Mouse (Mus musculus) small intestine, adult 2 months (tissue): ENCODE data around the gene Pyroxd2.

Source experiments
- CTCF ChIP-seq: fragments of 200-500 bp; IDR thresholded peaks from 2 replicates; pipeline ENCODE4 v1.5.1; 2012; ENCODE audit warnings: low read depth, mild to moderate bottlenecking, control low read depth, inconsistent platforms, low read length, moderate library complexity, mixed read lengths; ENCODE audit not compliant: insufficient replicate concordance, insufficient read length; ENCODE audit errors: extremely low read depth
- POLR2A ChIP-seq: fragments of 200-500 bp; IDR thresholded peaks from 2 replicates; pipeline ENCODE4 v1.6.1; 2012; ENCODE audit warnings: low read depth, mild to moderate bottlenecking, control low read depth, inconsistent platforms, low read length, moderate library complexity

DNA sequence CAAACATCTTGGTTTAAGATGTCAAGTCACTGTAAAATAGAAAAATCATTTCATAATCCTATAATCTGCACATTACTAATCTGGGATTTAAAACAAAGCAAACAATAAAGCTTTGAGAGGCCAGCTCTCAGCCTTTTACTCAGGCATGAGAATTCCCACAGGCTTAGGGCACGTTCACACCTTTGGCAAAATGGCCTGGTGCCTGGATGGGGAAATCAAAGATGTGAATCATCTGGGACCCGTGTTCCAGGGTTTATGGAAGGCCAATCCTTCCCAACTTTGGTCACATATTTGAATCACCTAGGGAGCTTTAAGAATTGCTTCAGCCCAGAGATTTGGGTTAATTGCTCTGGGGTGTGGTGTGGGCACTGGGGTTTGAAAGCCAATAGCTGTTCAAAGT, 45.3 kb upstream of the Pyroxd2 start:
- no peak for TF ChIP-seq POLR2A
- TF ChIP-seq CTCF = no peak
